Mouse (Mus musculus): ENCODE data around the gene Cds1.
A peak's percentile ranks its signal among the peaks of the same experiment; 100 is the strongest.

Gene Cds1

GRCm38 (mm10) chr5:101764554-101765347 is at the start of gene Cds1:
Cds1 (plus strand) TSS chr5:101765130.
- DNase-seq (ENCODE audit: low spot score) = peak; percentile 70

- no peak for DNase-seq (ENCODE audit: low spot score)
Observed at GRCm38 (mm10) chr5:101724216-101724615, 40.7 kb upstream of the Cds1 start.

- DNase-seq (ENCODE audit: low spot score) = no peak
Observed at GRCm38 (mm10) chr5:101724756-101725155, 40.2 kb upstream of the Cds1 start.

GRCm38 (mm10) chr5:101725703-101726102 is 39.2 kb upstream of the Cds1 start:
- no peak for DNase-seq (ENCODE audit: low spot score)

GRCm38 (mm10) chr5:101726371-101726770 is 38.6 kb upstream of the Cds1 start:
- DNase-seq (ENCODE audit: low spot score) = no peak

GRCm38 (mm10) chr5:101728304-101728905 is 36.5 kb upstream of the Cds1 start:
- DNase-seq (ENCODE audit: low spot score) = no peak

GRCm38 (mm10) chr5:101737341-101737740 is 27.6 kb upstream of the Cds1 start:
- peak; percentile 9 for DNase-seq (ENCODE audit: low spot score)

GRCm38 (mm10) chr5:101740471-101741223 is 24.3 kb upstream of the Cds1 start:
- DNase-seq (ENCODE audit: low spot score) = no peak

GRCm38 (mm10) chr5:101741224-101741591 is 23.7 kb upstream of the Cds1 start:
- no peak for DNase-seq (ENCODE audit: low spot score)

- no peak for DNase-seq (ENCODE audit: low spot score)
Observed at GRCm38 (mm10) chr5:101742014-101742413, 22.9 kb upstream of the Cds1 start.

GRCm38 (mm10) chr5:101742425-101742824 is 22.5 kb upstream of the Cds1 start:
- DNase-seq (ENCODE audit: low spot score) = no peak

- no peak for DNase-seq (ENCODE audit: low spot score)
Observed at GRCm38 (mm10) chr5:101744886-101745285, 20.0 kb upstream of the Cds1 start.

GRCm38 (mm10) chr5:101753680-101754079 is 11.2 kb upstream of the Cds1 start:
- DNase-seq (ENCODE audit: low spot score) = no peak

- DNase-seq (ENCODE audit: low spot score) = no peak
Observed at GRCm38 (mm10) chr5:101757669-101758068, 7.3 kb upstream of the Cds1 start.

- no peak for DNase-seq (ENCODE audit: low spot score)
Observed at GRCm38 (mm10) chr5:101761685-101762084, 3.2 kb upstream of the Cds1 start.

- no peak for DNase-seq (ENCODE audit: low spot score)
Observed at GRCm38 (mm10) chr5:101763571-101763970, 1.4 kb upstream of the Cds1 start.

GRCm38 (mm10) chr5:101765390-101765901 is 516 bp downstream of the Cds1 start:
- no peak for DNase-seq (ENCODE audit: low spot score)

- DNase-seq (ENCODE audit: low spot score) = no peak
Observed at GRCm38 (mm10) chr5:101766248-101766647, 1.3 kb downstream of the Cds1 start.

- DNase-seq (ENCODE audit: low spot score) = no peak
Observed at GRCm38 (mm10) chr5:101767086-101767485, 2.2 kb downstream of the Cds1 start.

GRCm38 (mm10) chr5:101767486-101767885 is 2.6 kb downstream of the Cds1 start:
- no peak for DNase-seq (ENCODE audit: low spot score)

- DNase-seq (ENCODE audit: low spot score) = no peak
Observed at GRCm38 (mm10) chr5:101768558-101768957, 3.6 kb downstream of the Cds1 start.

GRCm38 (mm10) chr5:101772621-101773020 is 7.7 kb downstream of the Cds1 start:
- no peak for DNase-seq (ENCODE audit: low spot score)

- DNase-seq (ENCODE audit: low spot score) = no peak
Observed at GRCm38 (mm10) chr5:101775262-101775661, 10.3 kb downstream of the Cds1 start.
